Mouse (Mus musculus) midbrain, embryonic 15.5 days (tissue): Measurements from ENCODE around the gene H2-T22. TPM values are rescaled to one million over a fixed set of nuclear protein-coding genes. Genes with fewer than 3 reads are reported as not detected.
"Not testable (repeated sequence)": the region's sequence is repeated elsewhere in the genome, so short reads cannot be mapped to it uniquely, and the experiment has no call there.

Source experiments
- ATAC-seq: fragments of 200-750 bp; cut with Nextera tagmentation; replicated peaks from 2 replicates; pipeline ENCODE4 v1.8.0; 2017; ENCODE audit warnings: moderate TSS enrichment
- H3K27ac ChIP-seq: fragments of 300-500 bp; sonication (generic); 2 replicates; pipeline ENCODE4 v1.5.1; 2015; ENCODE audit warnings: mild to moderate bottlenecking, inconsistent platforms
- H3K27me3 ChIP-seq: fragments of 300-500 bp; sonication (generic); replicated peaks from 2 replicates; pipeline ENCODE4 v1.6.1; 2015; ENCODE audit warnings: inconsistent platforms
- H3K36me3 ChIP-seq: fragments of 300-500 bp; sonication (generic); replicated peaks from 2 replicates; pipeline ENCODE4 v1.6.1; 2015; ENCODE audit warnings: inconsistent platforms
- H3K4me1 ChIP-seq: fragments of 300-500 bp; sonication (generic); 2 replicates; pipeline ENCODE4 v1.6.1; 2015; ENCODE audit warnings: inconsistent platforms
- H3K4me2 ChIP-seq: fragments of 300-500 bp; sonication (generic); 2 replicates; pipeline ENCODE4 v1.6.1; 2015; ENCODE audit warnings: inconsistent platforms, mild to moderate bottlenecking, moderate library complexity
- H3K4me3 ChIP-seq: fragments of 300-500 bp; sonication (generic); 2 replicates; pipeline ENCODE4 v1.5.1; 2015; ENCODE audit warnings: mild to moderate bottlenecking, inconsistent platforms
- H3K9ac ChIP-seq: fragments of 300-500 bp; sonication (generic); 2 replicates; pipeline ENCODE4 v1.6.1; 2015; ENCODE audit warnings: mild to moderate bottlenecking, inconsistent platforms
- H3K9me3 ChIP-seq: fragments of 300-500 bp; sonication (generic); 2 replicates; pipeline ENCODE4 v1.6.1; 2016; ENCODE audit warnings: inconsistent platforms
- WGBS: fragments of 180-500 bp; shearing (Covaris S2); methylation state at CpG from one replicate; pipeline ENCODE4 v1.1.7; 2015; ENCODE audit warnings: mixed read lengths; 5-methylcytosine and 5-hydroxymethylcytosine counted together
- polyA plus RNA-seq: library from polyadenylated mRNA; unstranded; fragments of >200 nt; fragmentation: Nextera tagmentation; extraction: Ambion mirVana; gene quantifications from 2 replicates; pipeline ENCODE4 v1.2.1, GENCODE M21; 2015

H2-T22 gene
- polyA plus RNA-seq, 1 experiment from 2014 or later, result 6.0 TPM

- 62% methylated on average over 5 of the region's 5 CpGs for WGBS
- H3K27ac ChIP-seq, result no peak overlapping the region
Observed at GRCm38 (mm10) chr17:36025197-36025596, 17.4 kb downstream of the H2-T22 start.

GRCm38 (mm10) chr17:36023710-36024654, 18.6 kb downstream of the H2-T22 start:
- Histone ChIP-seq H3K27me3 (no peaks in the 10 kb centered on the region), H3K36me3 (no peaks in the 10 kb centered on the region), H3K4me3 (no peak overlapping the region), H3K4me1 (no peaks in the 10 kb centered on the region), H3K4me2 (no peak overlapping the region), H3K9me3 (no peaks in the 10 kb centered on the region), H3K9ac (no peak overlapping the region), H3K27ac (no peak overlapping the region)
- no peak for ATAC-seq
- WGBS, result 72% methylated on average over 9 of the region's 9 CpGs

More at GRCm38 (mm10) chr17:36025197-36025596, 17.4 kb downstream of the H2-T22 start:
- ATAC-seq, result no peak
- no peak overlapping the region for H3K4me2 ChIP-seq
- H3K9ac ChIP-seq, result no peak overlapping the region
- H3K4me1 ChIP-seq, result no peaks in the 10 kb centered on the region
- H3K4me3 ChIP-seq, result no peak overlapping the region
- H3K9me3 ChIP-seq, result no peaks in the 10 kb centered on the region
- H3K27me3 ChIP-seq, result no peaks in the 10 kb centered on the region
- no peaks in the 10 kb centered on the region for H3K36me3 ChIP-seq

GRCm38 (mm10) chr17:36022922-36023321, 19.6 kb downstream of the H2-T22 start:
- no peak overlapping the region for H3K9ac ChIP-seq
- no peaks in the 10 kb centered on the region for H3K27me3 ChIP-seq
- 92% methylated on average over 6 of the region's 6 CpGs for WGBS
- no peaks in the 10 kb centered on the region for H3K4me1 ChIP-seq
- no peak overlapping the region for H3K4me3 ChIP-seq
- ATAC-seq, result no peak
- no peak overlapping the region for H3K27ac ChIP-seq
- no peaks in the 10 kb centered on the region for H3K9me3 ChIP-seq
- no peaks in the 10 kb centered on the region for H3K36me3 ChIP-seq
- H3K4me2 ChIP-seq, result no peak overlapping the region

DNA sequence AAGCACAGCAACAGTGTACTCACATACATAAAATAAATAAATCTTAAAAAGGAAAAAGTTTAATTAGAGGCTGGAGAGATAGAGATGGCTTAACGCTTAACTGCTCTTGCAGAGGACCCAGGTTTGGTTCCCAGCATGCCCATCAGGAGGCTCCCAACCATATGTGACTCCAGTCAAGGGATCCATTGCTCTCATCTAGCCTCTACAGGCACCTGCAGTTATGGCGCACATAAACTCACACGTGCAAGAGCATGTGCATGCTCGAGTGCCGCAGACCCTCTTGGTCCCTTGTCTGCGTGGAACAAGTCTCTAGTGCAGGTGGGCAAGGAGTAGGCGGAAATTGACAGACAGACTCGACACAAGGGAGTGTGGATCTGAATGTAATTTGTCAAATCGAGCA, 20.4 kb downstream of the H2-T22 start:
- no peak for ATAC-seq
- WGBS, result 96% methylated on average over 9 of the region's 9 CpGs
- H3K9ac ChIP-seq, result no peak overlapping the region
- no peak overlapping the region for H3K27ac ChIP-seq
- H3K9me3 ChIP-seq, result no peaks in the 10 kb centered on the region
- H3K4me2 ChIP-seq, result no peak overlapping the region
- H3K27me3 ChIP-seq, result no peaks in the 10 kb centered on the region
- no peak overlapping the region for H3K4me3 ChIP-seq
- no peaks in the 10 kb centered on the region for H3K4me1 ChIP-seq
- no peaks in the 10 kb centered on the region for H3K36me3 ChIP-seq

DNA sequence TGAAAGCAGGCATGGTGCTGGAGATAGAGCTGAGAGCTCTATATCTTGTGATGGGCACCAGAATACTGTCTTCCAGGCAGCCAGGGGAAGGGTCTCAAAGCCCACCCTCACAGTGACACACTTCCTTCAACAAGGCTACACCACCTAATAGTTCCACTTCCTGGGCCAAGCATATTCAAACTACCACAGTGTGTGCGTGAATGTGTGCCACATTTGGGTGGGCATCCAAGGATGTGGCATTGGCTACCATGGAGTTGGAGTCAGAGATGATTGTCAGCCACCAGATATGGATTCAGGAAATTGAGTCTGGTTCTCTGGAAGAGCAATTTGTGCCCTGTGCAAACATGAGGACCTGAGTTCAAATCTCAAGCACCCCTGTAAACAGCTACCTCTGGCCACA, 21.2 kb downstream of the H2-T22 start:
- H3K27ac ChIP-seq, result no peak overlapping the region
- no peaks in the 10 kb centered on the region for H3K9me3 ChIP-seq
- no peaks in the 10 kb centered on the region for H3K4me1 ChIP-seq
- no peak overlapping the region for H3K9ac ChIP-seq
- 100% methylated on average over 1 of the region's 1 CpGs for WGBS
- H3K4me3 ChIP-seq, result no peak overlapping the region
- ATAC-seq, result no peak
- H3K36me3 ChIP-seq, result no peaks in the 10 kb centered on the region
- no peaks in the 10 kb centered on the region for H3K27me3 ChIP-seq
- H3K4me2 ChIP-seq, result no peak overlapping the region

GRCm38 (mm10) chr17:36020191-36021073, 22.1 kb downstream of the H2-T22 start, which contains the start of gene H2-T24:
Gene H2-T24 (minus strand): TSS chr17:36020560.
- ATAC-seq, result no peak
- 0 out of 2 replicates have a peak, but pooled peaks cover 5% of the 10 kb centered on the region for H3K36me3 ChIP-seq
- no peak within 1 kb of the TSS for H3K27ac ChIP-seq
- H3K4me3 ChIP-seq, result no peak within 1 kb of the TSS
- no peaks in the 10 kb centered on the region for H3K9me3 ChIP-seq
- H3K4me2 ChIP-seq, result no peak within 1 kb of the TSS; the same call in 1 of the 2 replicates
- 39% methylated on average over 15 of the region's 15 CpGs for WGBS
- H3K4me1 ChIP-seq, result no peaks in the 10 kb centered on the region
- H3K27me3 ChIP-seq, result no peaks in the 10 kb centered on the region
- H3K9ac ChIP-seq, result no peak within 1 kb of the TSS

DNA sequence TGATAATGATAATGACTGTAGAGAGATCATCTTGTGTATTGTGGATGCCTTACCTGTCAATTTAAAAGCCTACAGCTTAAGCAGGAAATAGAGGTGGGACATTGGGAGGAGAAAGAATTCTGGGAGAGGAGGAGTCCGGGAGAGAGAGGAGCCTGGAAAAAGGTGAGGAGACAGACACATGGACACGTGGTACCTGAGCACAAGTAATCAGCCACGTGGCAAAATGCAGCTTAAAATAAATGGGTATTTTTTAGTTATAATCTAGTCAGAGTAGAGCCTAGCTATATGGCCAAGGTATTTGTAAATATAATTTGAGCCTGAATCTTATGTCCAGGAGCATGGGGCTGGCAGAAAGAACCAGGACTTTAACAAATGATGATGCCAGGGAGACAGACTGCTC, 23.0 kb downstream of the H2-T22 start:
- no peaks in the 10 kb centered on the region for H3K4me1 ChIP-seq

GRCm38 (mm10) chr17:36018979-36019378, 23.6 kb downstream of the H2-T22 start:
- Histone ChIP-seq H3K4me2 (no peak overlapping the region), H3K36me3 (peaks cover 11% of the 10 kb centered on the region; the same call in 1 of the 2 replicates), H3K9ac (no peak overlapping the region), H3K9me3 (no peaks in the 10 kb centered on the region), H3K4me1 (no peaks in the 10 kb centered on the region), H3K4me3 (no peak overlapping the region), H3K27ac (no peak overlapping the region), H3K27me3 (no peaks in the 10 kb centered on the region)
- ATAC-seq, result no peak
- WGBS, result 76% methylated on average over 2 of the region's 2 CpGs

More for the DNA sequence above, 23.0 kb downstream of the H2-T22 start:
- Histone ChIP-seq H3K4me3 (no peak overlapping the region), H3K27ac (no peak overlapping the region), H3K27me3 (no peaks in the 10 kb centered on the region), H3K4me2 (no peak overlapping the region), H3K9me3 (no peaks in the 10 kb centered on the region), H3K36me3 (peaks cover 6% of the 10 kb centered on the region; the same call in 1 of the 2 replicates), H3K9ac (no peak overlapping the region)
- ATAC-seq, result no peak
- WGBS, result 81% methylated on average over 3 of the region's 3 CpGs

DNA sequence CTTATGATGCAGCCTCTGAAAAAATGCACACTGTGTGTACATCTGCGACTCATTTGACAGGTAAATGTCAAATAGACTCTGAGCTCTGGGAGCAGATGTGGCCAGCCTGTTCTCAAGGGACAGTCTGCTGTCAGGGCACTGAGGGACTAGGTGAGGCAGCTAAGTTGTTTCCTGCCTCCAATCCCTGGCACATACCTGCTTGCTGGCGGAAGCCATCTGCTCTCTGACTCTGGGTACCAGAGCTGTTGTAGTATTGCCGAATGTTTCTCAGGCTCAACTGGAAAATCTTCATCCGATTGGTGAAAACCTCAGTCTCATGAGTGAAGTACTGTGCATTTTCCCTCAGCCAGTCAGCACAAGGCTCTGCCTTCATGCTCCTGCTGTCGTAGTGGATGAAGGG, 25.5 kb downstream of the H2-T22 start:
- Histone ChIP-seq H3K4me3 (no peak overlapping the region), H3K27me3 (no peaks in the 10 kb centered on the region), H3K27ac (no peak overlapping the region), H3K36me3 (peaks cover 11% of the 10 kb centered on the region; the same call in 1 of the 2 replicates), H3K9me3 (no peaks in the 10 kb centered on the region), H3K4me2 (no peak overlapping the region), H3K9ac (no peak overlapping the region), H3K4me1 (no peaks in the 10 kb centered on the region)
- 98% methylated on average over 5 of the region's 5 CpGs for WGBS
- ATAC-seq, result no peak

GRCm38 (mm10) chr17:36014977-36015376, 27.6 kb downstream of the H2-T22 start:
- 96% methylated on average over 5 of the region's 5 CpGs for WGBS
- H3K4me2 ChIP-seq, result no peak overlapping the region
- no peak overlapping the region for H3K9ac ChIP-seq
- no peak overlapping the region for H3K27ac ChIP-seq
- H3K9me3 ChIP-seq, result no peaks in the 10 kb centered on the region
- peaks cover 11% of the 10 kb centered on the region; the same call in 1 of the 2 replicates for H3K36me3 ChIP-seq
- ATAC-seq, result no peak
- no peak overlapping the region for H3K4me3 ChIP-seq
- H3K4me1 ChIP-seq, result no peaks in the 10 kb centered on the region
- no peaks in the 10 kb centered on the region for H3K27me3 ChIP-seq

GRCm38 (mm10) chr17:36004409-36004808, 38.1 kb downstream of the H2-T22 start:
- not testable (repeated sequence) for ATAC-seq, H3K9me3 ChIP-seq, H3K27me3 ChIP-seq, H3K36me3 ChIP-seq, H3K4me2 ChIP-seq, H3K4me3 ChIP-seq, H3K27ac ChIP-seq, H3K9ac ChIP-seq, H3K4me1 ChIP-seq
- 94% methylated on average over 7 of the region's 7 CpGs for WGBS

DNA sequence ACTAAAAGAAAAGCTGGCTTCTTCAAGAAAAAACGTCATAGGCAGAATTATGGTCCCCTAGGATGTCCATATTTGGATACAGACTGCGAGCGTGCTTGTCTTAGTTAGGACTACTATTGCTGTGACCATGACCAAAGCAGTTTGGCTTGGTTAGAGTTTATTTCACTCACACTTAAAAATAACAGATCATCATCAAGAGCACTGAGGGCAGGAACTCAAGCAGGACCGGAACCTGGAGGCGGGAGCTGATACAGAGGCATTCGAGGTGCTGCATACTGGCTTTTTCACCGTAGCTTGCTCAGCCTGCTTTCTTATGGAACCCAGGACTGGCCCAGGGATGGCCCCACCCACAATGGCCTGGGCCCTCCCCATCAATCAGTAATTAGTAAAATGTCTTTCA, 39.2 kb downstream of the H2-T22 start:
- no peak for ATAC-seq
- Histone ChIP-seq H3K4me2 (no peak overlapping the region), H3K27ac (no peak overlapping the region), H3K4me3 (no peak overlapping the region), H3K9ac (no peak overlapping the region), H3K27me3 (no peaks in the 10 kb centered on the region), H3K9me3 (no peaks in the 10 kb centered on the region), H3K36me3 (no peaks in the 10 kb centered on the region), H3K4me1 (0 out of 2 replicates have a peak, but pooled peaks cover 1% of the 10 kb centered on the region)
- 93% methylated on average over 7 of the region's 7 CpGs for WGBS
